Mouse (Mus musculus): Measurements from ENCODE around the gene Atp6v1a. TPM values are rescaled to one million over a fixed set of nuclear protein-coding genes. Genes with fewer than 3 reads are reported as not detected.

Gene Atp6v1a
- polyA plus RNA-seq, 1 experiment = 1.7 TPM

GRCm38 (mm10) chr16:44154497-44155057 is 15.1 kb upstream of the Atp6v1a start:
- TF ChIP-seq GATA1 (IDR thresholded peaks at IDR 0.05; ENCODE audit: low read length) = no peak

- no peak for TF ChIP-seq GATA1 (IDR thresholded peaks at IDR 0.05; ENCODE audit: low read length)
Observed at GRCm38 (mm10) chr16:44149002-44149767, 9.7 kb upstream of the Atp6v1a start.

- no peak for TF ChIP-seq GATA1 (IDR thresholded peaks at IDR 0.05; ENCODE audit: low read length)
Observed at GRCm38 (mm10) chr16:44141483-44141882, 2.0 kb upstream of the Atp6v1a start.

GRCm38 (mm10) chr16:44140186-44140787 is 782 bp upstream of the Atp6v1a start:
- TF ChIP-seq GATA1 (IDR thresholded peaks at IDR 0.05; ENCODE audit: low read length) = no peak

GRCm38 (mm10) chr16:44138979-44139535 is 448 bp downstream of the Atp6v1a start:
- TF ChIP-seq GATA1 (IDR thresholded peaks at IDR 0.05; ENCODE audit: low read length) = no peak

GRCm38 (mm10) chr16:44138377-44138978 is 1.0 kb downstream of the Atp6v1a start:
- no peak for TF ChIP-seq GATA1 (IDR thresholded peaks at IDR 0.05; ENCODE audit: low read length)

GRCm38 (mm10) chr16:44136511-44137021 is 2.9 kb downstream of the Atp6v1a start:
- no peak for TF ChIP-seq GATA1 (IDR thresholded peaks at IDR 0.05; ENCODE audit: low read length)

- no peak for TF ChIP-seq GATA1 (IDR thresholded peaks at IDR 0.05; ENCODE audit: low read length)
Observed at GRCm38 (mm10) chr16:44133187-44133586, 6.3 kb downstream of the Atp6v1a start.

GRCm38 (mm10) chr16:44132300-44132699 is 7.2 kb downstream of the Atp6v1a start:
- no peak for TF ChIP-seq GATA1 (IDR thresholded peaks at IDR 0.05; ENCODE audit: low read length)

GRCm38 (mm10) chr16:44126437-44126836 is 13.1 kb downstream of the Atp6v1a start:
- TF ChIP-seq GATA1 (IDR thresholded peaks at IDR 0.05; ENCODE audit: low read length) = no peak

GRCm38 (mm10) chr16:44125436-44125835 is 14.1 kb downstream of the Atp6v1a start:
- no peak for TF ChIP-seq GATA1 (IDR thresholded peaks at IDR 0.05; ENCODE audit: low read length)

- no peak for TF ChIP-seq GATA1 (IDR thresholded peaks at IDR 0.05; ENCODE audit: low read length)
Observed at GRCm38 (mm10) chr16:44124713-44125112, 14.8 kb downstream of the Atp6v1a start.

GRCm38 (mm10) chr16:44123786-44124185 is 15.7 kb downstream of the Atp6v1a start:
- no peak for TF ChIP-seq GATA1 (IDR thresholded peaks at IDR 0.05; ENCODE audit: low read length)

- no peak for TF ChIP-seq GATA1 (IDR thresholded peaks at IDR 0.05; ENCODE audit: low read length)
Observed at GRCm38 (mm10) chr16:44122982-44123725, 16.4 kb downstream of the Atp6v1a start.

- TF ChIP-seq GATA1 (IDR thresholded peaks at IDR 0.05; ENCODE audit: low read length) = no peak
Observed at GRCm38 (mm10) chr16:44122574-44122973, 16.9 kb downstream of the Atp6v1a start.

Data from G1E-ER4 (cell line).